Mouse (Mus musculus) myocyte (in vitro differentiated cells): ENCODE results near the gene Nkiras1. TPM values are rescaled to one million over a fixed set of nuclear protein-coding genes. Genes with fewer than 3 reads are reported as not detected.

ENCODE experiments used
- H3K27me3 ChIP-seq: one replicate; pipeline ENCODE4 v1.6.1; 2011; ENCODE audit not compliant: control insufficient read depth, insufficient read depth, insufficient read length
- H3K36me3 ChIP-seq: one replicate; pipeline ENCODE4 v1.6.1; 2011; ENCODE audit not compliant: control insufficient read depth, insufficient read depth
- H3K4me2 ChIP-seq: one replicate; pipeline ENCODE4 v1.6.1; 2011; ENCODE audit warnings: low read depth, control low read depth
- H3K4me3 ChIP-seq: one replicate; pipeline ENCODE4 v1.5.1; 2011; ENCODE audit warnings: mild to moderate bottlenecking, control low read depth, moderate library complexity
- H3K79me2 ChIP-seq: one replicate; pipeline ENCODE4 v1.6.1; 2011; ENCODE audit not compliant: control insufficient read depth, insufficient read depth
- H3ac ChIP-seq: one replicate; pipeline ENCODE4 v1.6.1; 2011; ENCODE audit not compliant: control insufficient read depth, insufficient read length
- CEBPB ChIP-seq: IDR thresholded peaks from 2 replicates; pipeline ENCODE4 v1.6.1; 2011; ENCODE audit warnings: mild to moderate bottlenecking, moderate library complexity; ENCODE audit not compliant: poor library complexity, insufficient read depth, severe bottlenecking
- E2F4 ChIP-seq: IDR thresholded peaks from one replicate; pipeline ENCODE4 v1.6.1; 2011; ENCODE audit warnings: mild to moderate bottlenecking, control low read depth, moderate library complexity; ENCODE audit not compliant: insufficient read depth
- MAX ChIP-seq: IDR thresholded peaks from one replicate; pipeline ENCODE4 v1.6.1; 2011; ENCODE audit warnings: low read depth, mild to moderate bottlenecking, control low read depth
- MYOD1 ChIP-seq, 3 experiments: IDR thresholded peaks; one replicate each; pipeline ENCODE4 v1.6.1; 2011; ENCODE audit warnings: control low read depth in 2 of 3, low read depth in 2 of 3, mild to moderate bottlenecking in 2 of 3, moderate library complexity in 1 of 3; ENCODE audit not compliant: insufficient read length in 2 of 3, control insufficient read depth in 1 of 3
- MYOG ChIP-seq, 3 experiments: IDR thresholded peaks; one replicate each; pipeline ENCODE4 v1.6.1; 2011; ENCODE audit warnings: control low read depth in 2 of 3, low read depth in 2 of 3, mild to moderate bottlenecking in 2 of 3; ENCODE audit not compliant: insufficient read length in 2 of 3, control insufficient read depth in 1 of 3, insufficient read depth in 1 of 3
- POLR2A ChIP-seq: IDR thresholded peaks from one replicate; pipeline ENCODE4 v1.6.1; 2011; ENCODE audit warnings: low read depth, mild to moderate bottlenecking, control low read depth, moderate library complexity; ENCODE audit not compliant: insufficient read length
- POLR2AphosphoS2 ChIP-seq: IDR thresholded peaks from one replicate; pipeline ENCODE4 v1.6.1; 2011; ENCODE audit warnings: low read depth, control low read depth; ENCODE audit not compliant: insufficient read length
- REST ChIP-seq: IDR thresholded peaks from one replicate; pipeline ENCODE4 v1.6.1; 2011; ENCODE audit warnings: mild to moderate bottlenecking, control low read depth, moderate library complexity; ENCODE audit not compliant: insufficient read depth, insufficient read length
- SRF ChIP-seq: IDR thresholded peaks from one replicate; pipeline ENCODE4 v1.6.1; 2011; ENCODE audit warnings: low read depth; ENCODE audit not compliant: control insufficient read depth, insufficient read length
- TCF12 ChIP-seq: IDR thresholded peaks from one replicate; pipeline ENCODE4 v1.6.1; 2011; ENCODE audit warnings: mild to moderate bottlenecking, control low read depth; ENCODE audit not compliant: poor library complexity, insufficient read depth, severe bottlenecking
- TCF3 ChIP-seq: IDR thresholded peaks from one replicate; pipeline ENCODE4 v1.6.1; 2011; ENCODE audit warnings: low read depth, control low read depth; ENCODE audit not compliant: insufficient read length
- USF1 ChIP-seq: IDR thresholded peaks from one replicate; pipeline ENCODE4 v1.6.1; 2011; ENCODE audit warnings: low read depth, mild to moderate bottlenecking, control low read depth, moderate library complexity
- polyA plus RNA-seq: library from polyadenylated mRNA; unstranded; fragments of >200 nt; fragmentation: generic; extraction: Trizol; gene quantifications from one replicate; pipeline ENCODE4 v1.2.1, GENCODE M21; 2012; ENCODE audit warnings: missing spikeins

The Nkiras1 gene
- polyA plus RNA-seq, 1 experiment, result 10.3 TPM

DNA sequence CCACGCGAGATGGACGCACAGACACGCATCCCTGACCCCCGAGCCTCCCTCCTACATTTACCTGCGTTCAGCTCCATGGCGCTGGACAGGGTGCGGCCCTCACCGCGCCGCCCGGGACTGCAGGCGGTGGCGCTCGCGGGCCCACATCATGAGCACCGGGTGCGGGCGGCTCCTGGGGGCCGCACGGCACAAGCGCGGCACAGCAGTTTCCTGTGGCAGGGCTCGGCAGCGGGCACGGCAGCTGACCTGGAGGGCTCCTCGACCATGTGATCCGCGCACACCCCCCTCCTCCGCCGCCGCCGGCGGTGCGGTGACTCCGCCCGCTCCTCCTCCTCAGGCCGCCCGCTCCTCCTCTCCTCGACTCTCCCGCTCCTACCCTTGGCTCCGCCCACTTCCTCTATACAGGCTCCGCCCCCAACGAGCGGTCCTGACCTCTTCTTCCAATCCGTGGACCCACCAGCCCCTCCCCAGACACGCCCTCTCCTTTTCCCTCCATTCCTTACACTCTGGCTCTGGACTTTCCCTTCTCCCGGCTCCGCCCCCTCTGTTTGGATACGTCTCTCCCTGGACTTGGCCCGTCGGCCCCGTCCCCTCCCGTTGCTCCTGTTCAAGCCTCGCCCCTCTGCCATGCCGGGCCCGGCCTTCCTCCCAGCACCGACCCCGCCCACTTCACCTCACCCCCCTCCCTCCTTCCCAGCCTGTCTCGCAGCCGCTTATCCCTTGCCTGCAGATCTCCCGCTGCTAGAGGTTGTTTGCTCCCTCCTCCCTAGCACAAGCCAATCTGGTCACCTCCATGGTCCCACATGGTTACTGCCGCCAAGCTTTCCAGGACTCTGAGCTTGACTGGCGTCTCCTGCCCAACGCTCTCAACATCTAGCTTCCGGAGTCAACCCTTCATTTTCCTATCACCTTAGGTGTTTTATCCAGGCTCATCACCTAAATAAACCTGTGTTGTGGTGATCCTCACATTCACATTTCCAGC, 31.9 kb upstream of the Nkiras1 start, which contains the start of gene Nr1d2:
TSS of gene Nr1d2 (minus strand) at position 378 of the 982 bp plus-strand sequence.
- TF ChIP-seq TCF3 (no peak), E2F4 (no peak), POLR2A (peak; percentile 79), TCF12 (no peak), MYOG (IDR thresholded peaks at IDR 0.05; ENCODE audit: control insufficient read depth in 1 of 3, insufficient read depth in 1 of 3, insufficient read length in 2 of 3, low read depth in 2 of 3) (peak in 1 of 3 experiments; percentile 65), MYOD1 (IDR thresholded peaks at IDR 0.05; ENCODE audit: control insufficient read depth in 1 of 3, insufficient read length in 2 of 3, low read depth in 2 of 3) (peak in 2 of 3 experiments; percentile 34 to 47), USF1 (no peak), REST (no peak), POLR2AphosphoS2 (peak; percentile 79), CEBPB (no peak), MAX (no peak), SRF (peak; percentile 38)
- peaks cover 38% of the 10 kb centered on the region for H3K79me2 ChIP-seq
- peak within 1 kb of the TSS; percentile 71 for H3K4me3 ChIP-seq
- no peaks in the 10 kb centered on the region for H3K36me3 ChIP-seq
- peak within 1 kb of the TSS; percentile 97 for H3K4me2 ChIP-seq
- peak within 1 kb of the TSS; percentile 79 for H3ac ChIP-seq
- H3K27me3 ChIP-seq, result no peaks in the 10 kb centered on the region

DNA sequence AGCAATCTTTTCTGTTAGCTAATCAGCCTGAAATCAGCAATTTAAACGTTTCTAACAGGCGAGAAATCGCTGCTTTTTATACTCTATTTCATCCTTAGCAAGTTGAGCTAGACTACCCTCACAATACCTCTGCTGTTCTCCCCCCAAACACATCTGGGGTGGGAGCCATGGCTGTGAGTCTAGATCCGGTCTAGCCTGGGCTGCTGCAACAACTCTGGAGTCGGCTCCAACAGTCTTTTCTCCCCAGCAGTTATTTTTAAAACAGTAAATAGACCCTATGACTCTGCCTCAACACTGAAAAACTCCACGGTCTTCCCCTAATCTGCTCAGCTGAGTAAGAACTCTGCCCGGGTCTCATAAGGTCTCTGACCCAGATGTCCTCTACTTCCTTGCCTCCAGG, 30.8 kb upstream of the Nkiras1 start:
- Histone ChIP-seq H3ac (no peak overlapping the region), H3K4me2 (no peak overlapping the region)
- TF ChIP-seq USF1 (no peak), POLR2A (no peak), TCF12 (no peak), E2F4 (no peak), MAX (no peak), SRF (no peak), MYOG (IDR thresholded peaks at IDR 0.05; ENCODE audit: control insufficient read depth in 1 of 3, insufficient read depth in 1 of 3, insufficient read length in 2 of 3, low read depth in 2 of 3) (no peak), REST (no peak), POLR2AphosphoS2 (no peak), TCF3 (no peak), CEBPB (no peak), MYOD1 (IDR thresholded peaks at IDR 0.05; ENCODE audit: control insufficient read depth in 1 of 3, insufficient read length in 2 of 3, low read depth in 2 of 3) (no peak)

DNA sequence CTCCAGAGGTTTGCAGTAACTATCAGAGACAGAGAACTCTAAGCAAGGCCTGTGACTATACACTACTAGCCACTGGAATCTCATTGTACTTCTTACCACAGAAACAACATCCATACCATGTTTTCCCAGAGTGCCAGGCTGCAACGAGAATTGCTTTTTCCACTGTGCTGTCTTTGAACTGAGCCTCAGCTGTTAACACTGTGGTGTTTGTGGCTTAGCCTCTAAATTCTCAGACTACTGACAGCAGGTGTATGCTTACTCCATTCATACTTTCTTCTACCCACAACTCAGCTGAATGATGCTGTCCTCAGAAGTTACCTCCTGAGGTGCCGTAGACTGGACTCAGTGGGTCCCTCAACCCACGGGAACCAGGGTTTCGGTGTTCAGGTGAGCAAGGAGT, 29.1 kb upstream of the Nkiras1 start:
- Histone ChIP-seq H3ac (no peak overlapping the region), H3K27me3 (no peaks in the 10 kb centered on the region), H3K79me2 (peaks cover 12% of the 10 kb centered on the region), H3K4me2 (no peak overlapping the region), H3K36me3 (no peaks in the 10 kb centered on the region), H3K4me3 (no peak overlapping the region)
- TF ChIP-seq POLR2A (no peak), MAX (no peak), TCF12 (peak; percentile 36), REST (no peak), POLR2AphosphoS2 (no peak), USF1 (no peak), MYOD1 (IDR thresholded peaks at IDR 0.05; ENCODE audit: control insufficient read depth in 1 of 3, insufficient read length in 2 of 3, low read depth in 2 of 3) (peak; percentile 37 to 81 (median 71)), TCF3 (peak; percentile 70), E2F4 (no peak), SRF (no peak), CEBPB (no peak), MYOG (IDR thresholded peaks at IDR 0.05; ENCODE audit: control insufficient read depth in 1 of 3, insufficient read depth in 1 of 3, insufficient read length in 2 of 3, low read depth in 2 of 3) (peak in 2 of 3 experiments; percentile 75 to 81)

More for the DNA sequence above, 30.8 kb upstream of the Nkiras1 start:
- Histone ChIP-seq H3K36me3 (no peaks in the 10 kb centered on the region), H3K4me3 (peak overlapping the region; percentile 71), H3K27me3 (no peaks in the 10 kb centered on the region), H3K79me2 (peaks cover 27% of the 10 kb centered on the region)

DNA sequence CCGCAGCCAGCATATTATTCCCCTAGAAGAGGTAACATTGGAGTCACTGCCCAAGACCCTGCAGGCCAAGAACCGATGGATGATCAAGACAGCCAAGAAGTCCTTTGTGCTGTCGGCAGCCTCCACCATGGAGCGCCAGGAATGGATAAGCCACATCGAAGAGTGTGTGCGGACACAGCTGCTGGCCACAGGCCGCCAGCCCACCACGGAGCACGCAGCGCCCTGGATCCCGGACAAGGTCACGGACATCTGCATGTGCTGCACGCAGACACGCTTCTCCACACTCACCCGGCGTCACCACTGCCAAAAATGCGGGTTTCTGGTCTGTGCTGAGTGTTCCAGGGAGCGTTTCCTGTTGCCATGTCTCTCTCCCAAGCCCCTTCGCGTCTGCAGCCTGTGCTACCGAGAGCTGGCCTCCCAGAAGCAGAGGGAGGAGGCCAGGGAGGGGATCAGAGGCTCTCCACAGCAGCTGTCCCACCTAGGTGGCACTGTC, 28.3 kb upstream of the Nkiras1 start:
- Histone ChIP-seq H3K79me2 (peaks cover 3% of the 10 kb centered on the region), H3K27me3 (no peaks in the 10 kb centered on the region), H3K4me2 (no peak overlapping the region), H3K4me3 (no peak overlapping the region), H3K36me3 (no peaks in the 10 kb centered on the region), H3ac (no peak overlapping the region)
- no peak for TF ChIP-seq REST
- TF ChIP-seq MYOD1 (IDR thresholded peaks at IDR 0.05; ENCODE audit: control insufficient read depth in 1 of 3, insufficient read length in 2 of 3, low read depth in 2 of 3), result peak in 1 of 3 experiments; percentile 52
- TF ChIP-seq TCF3, result no peak
- TF ChIP-seq SRF, result no peak
- TF ChIP-seq MYOG (IDR thresholded peaks at IDR 0.05; ENCODE audit: control insufficient read depth in 1 of 3, insufficient read depth in 1 of 3, insufficient read length in 2 of 3, low read depth in 2 of 3), result peak in 2 of 3 experiments; percentile 44 to 54
- TF ChIP-seq MAX, result no peak
